Mouse (Mus musculus): ENCODE measurements around the gene Naaladl2. TPM values are rescaled to one million over a fixed set of nuclear protein-coding genes. Genes with fewer than 3 reads are reported as not detected.

The Naaladl2 gene
- polyA plus RNA-seq, 1 experiment, result 0.06 TPM

DNA sequence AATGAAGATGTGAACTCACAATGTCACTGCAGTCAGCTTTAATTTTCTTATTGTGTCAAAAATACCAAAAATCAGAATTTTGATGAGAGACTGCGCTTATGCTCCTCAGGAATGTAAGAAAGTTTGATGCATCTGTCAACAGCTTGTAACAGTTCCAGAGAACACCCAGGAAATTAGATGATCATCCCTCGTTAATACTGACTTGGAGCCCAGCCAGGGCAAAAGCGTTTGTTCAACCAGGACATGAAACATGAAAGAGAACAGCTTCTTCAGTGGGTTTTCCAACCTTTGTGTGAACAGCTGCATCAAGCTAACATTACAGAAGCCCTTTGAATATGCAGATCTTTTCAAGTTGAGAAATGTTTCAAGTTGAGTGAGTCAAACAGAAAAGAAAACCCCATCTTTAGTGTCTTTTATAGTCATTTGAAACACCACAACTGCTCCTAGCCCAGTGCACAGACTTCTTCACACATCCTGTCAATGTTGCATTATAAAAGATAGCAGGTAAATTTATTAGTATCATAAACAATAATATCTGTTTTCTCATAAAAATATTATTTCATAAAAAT, 424.8 kb downstream of the Naaladl2 start:
- no peak for DNase-seq (ENCODE audit: low read depth, low spot score)
- WGBS, result 49% methylated on average over 3 of the region's 3 CpGs

DNA sequence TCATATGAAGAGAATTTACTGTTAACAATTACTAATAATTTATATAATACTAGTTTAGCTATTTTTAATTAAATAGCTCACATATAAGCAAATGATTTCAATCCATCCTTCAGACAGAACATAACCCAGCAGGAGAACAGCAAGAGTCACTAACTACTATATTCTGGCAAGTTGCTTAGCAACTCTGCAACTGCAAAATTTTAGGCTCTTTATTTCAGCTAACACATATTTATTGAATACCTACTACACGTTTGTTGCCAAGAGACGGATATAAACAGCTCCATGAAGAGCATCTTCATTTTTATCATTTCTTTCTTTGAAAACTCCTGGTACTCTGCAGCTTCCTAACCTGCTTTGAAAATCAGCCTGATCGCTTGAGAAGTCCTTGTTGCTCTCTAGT, 429.3 kb downstream of the Naaladl2 start:
- WGBS, result 75% methylated on average over 3 of the region's 3 CpGs
- no peak for DNase-seq (ENCODE audit: low read depth, low spot score)

DNA sequence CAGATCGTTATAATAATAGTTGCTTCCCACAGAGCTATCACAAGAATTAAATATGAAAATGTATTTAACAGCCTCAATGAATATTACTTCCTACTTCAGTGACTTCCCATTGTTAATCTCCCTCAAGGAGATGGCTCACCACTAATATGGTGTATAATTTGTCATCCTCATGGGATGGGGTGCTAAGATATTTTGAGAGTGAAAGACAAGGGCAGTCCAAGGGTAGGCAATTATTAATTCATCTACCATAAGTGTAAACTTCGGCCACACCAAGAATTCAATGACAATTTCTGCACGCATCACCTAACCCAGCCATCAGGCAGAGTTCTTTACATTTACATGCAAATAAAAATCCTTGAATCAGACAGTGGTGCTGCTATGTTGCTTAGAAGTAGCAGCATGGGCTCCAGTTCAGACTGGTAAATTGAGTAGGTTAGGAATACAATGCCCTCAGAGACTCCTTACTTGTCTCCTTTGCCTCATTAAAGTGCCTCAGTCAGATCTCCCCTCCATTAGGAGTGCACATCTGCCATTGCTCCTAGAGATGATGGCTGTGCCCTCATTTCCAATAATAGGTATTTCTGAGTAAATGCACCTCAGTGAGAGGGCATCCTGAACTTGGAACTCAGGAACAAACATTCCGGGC, 438.2 kb downstream of the Naaladl2 start:
- DNase-seq (ENCODE audit: low read depth, low spot score), result no peak
- WGBS, result 85% methylated on average over 4 of the region's 4 CpGs

DNA sequence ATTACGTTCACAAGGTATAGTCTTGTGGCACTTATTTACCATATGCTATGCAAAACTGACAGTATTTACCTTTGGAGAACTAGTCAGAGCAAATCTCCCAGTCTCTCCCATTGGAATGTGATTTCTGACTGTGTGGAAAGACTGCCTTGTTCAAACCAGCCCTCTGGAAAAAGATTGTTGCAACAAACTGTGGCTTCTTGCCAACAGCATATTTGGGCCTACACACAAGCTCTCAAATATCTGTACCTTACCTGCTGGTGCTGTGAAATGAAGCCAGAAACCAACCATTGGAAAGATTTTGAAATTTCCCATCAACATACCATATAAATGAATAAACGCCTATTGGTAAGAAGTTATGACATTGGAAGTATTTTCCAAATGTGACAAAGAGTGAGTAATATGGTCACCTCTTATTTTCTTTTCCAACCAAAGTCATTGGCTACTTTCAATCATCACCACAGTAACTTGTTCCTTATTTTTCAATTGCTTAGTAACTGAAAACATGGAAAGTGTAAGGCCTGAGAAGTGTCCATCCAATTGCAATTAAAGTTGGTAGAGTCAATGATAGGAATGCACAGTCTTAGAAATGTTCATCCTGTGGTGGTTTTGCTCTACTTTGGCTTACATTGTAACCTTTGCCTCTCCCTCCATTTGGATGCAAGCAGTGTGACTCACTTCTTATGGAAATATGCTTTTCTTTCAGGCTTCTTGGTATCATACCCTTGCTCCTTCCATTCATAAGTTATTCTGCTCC, 453.7 kb downstream of the Naaladl2 start:
- DNase-seq (ENCODE audit: low read depth, low spot score), result no peak
- WGBS, result 84% methylated on average over 2 of the region's 2 CpGs

DNA sequence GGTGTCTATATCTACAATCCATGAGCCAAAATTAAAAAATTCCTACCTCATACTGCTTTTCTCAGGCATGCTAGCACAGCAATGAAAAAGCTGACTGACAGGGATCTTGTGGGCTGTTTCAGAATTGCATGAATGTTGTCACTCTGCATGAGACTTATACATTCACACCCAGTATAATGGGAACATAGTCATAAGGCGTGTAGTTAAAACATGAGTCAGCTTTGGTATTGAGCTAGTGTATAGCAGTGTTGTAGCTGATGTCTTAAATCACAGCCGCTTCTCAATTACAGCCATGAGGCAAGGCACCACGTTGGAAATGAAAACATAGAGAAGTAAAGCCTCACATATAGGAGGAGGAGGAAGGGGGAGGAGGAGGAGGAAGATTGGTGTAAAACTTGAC, 473.6 kb downstream of the Naaladl2 start:
- WGBS, result 51% methylated on average over 3 of the region's 3 CpGs
- DNase-seq (ENCODE audit: low read depth, low spot score), result no peak

DNA sequence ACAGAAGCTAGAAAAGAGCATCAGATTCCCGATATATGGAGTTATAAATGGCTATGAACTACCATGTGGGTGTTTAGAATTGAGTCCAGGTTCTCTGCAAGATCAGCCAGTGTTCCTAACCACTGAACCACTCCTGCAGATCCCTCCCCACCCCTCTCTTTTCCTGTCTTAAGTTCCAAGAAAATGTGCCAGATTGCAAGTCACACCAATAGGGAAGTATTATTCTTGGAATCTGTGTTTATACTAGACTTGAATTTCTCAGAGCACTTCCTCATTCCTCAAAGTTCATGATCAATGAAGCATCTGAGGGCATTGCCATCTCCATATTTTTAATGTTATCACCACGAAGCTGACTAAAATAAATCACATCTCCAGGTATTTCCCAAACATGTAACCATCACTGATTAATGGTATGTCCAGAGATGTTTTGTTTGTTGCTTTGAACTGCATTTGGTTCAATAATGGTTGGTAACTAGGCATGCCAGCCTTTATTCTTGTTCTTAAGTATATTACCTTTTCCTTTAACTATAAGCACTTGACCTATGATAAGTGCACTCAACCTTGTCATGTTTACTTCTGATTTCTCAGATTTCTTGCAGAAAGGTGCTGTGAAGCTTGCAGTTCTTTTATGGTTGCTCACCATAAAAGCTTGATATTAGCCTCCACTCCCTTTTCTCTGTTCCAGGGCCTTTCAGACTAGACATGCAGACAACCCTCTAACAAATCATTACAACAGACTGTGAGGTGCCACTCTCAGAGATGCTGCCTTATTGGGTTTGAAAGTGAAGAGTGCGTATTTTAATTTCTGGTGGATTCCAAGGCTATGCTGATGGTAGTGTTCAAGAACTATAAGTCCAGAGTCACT, 475.8 kb downstream of the Naaladl2 start:
- 61% methylated on average over 3 of the region's 3 CpGs for WGBS

DNA sequence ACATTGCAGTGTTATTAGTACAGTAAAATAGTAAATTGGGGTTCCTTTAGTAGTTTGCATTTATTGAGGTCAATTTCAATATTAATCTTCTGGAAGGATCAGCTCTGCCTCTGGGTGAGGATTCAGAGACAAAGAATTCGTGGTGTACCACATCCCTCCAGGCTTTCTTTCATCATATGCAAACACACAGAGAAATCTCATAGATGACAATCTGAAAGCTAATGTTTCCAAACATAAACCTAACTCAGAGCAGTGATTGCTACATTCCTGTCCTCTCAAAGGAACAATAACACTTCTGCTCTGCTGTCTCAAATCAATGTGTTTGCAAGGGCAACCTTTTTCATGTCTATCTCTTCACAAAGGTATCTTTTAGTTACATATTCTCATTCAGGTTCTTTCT, 478.7 kb downstream of the Naaladl2 start:
- DNase-seq (ENCODE audit: low read depth, low spot score), result no peak
- 79% methylated on average over 1 of the region's 1 CpGs for whole genome bisulfite sequencing

More for the DNA sequence above, 475.8 kb downstream of the Naaladl2 start:
- no peak for DNase-seq (ENCODE audit: low read depth, low spot score)

DNA sequence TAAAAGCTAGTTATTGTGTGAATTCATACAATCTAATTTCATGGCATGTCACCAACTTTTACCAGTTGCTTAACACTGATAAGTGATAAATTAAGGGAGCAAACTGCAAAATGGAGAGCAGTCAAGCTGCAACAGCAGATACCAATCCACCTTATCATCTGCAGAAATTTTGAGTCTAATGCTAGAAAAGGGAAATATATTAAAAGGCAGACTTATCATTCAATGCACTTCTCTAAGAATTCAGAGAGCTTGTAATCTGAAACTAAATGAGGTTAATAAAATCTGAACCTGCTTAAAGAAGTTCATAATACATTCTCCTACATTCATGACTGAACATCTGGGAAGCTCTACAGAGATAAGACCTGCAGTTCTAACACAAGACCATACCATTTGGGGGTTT, 480.3 kb downstream of the Naaladl2 start:
- DNase-seq (ENCODE audit: low read depth, low spot score), result no peak

DNA sequence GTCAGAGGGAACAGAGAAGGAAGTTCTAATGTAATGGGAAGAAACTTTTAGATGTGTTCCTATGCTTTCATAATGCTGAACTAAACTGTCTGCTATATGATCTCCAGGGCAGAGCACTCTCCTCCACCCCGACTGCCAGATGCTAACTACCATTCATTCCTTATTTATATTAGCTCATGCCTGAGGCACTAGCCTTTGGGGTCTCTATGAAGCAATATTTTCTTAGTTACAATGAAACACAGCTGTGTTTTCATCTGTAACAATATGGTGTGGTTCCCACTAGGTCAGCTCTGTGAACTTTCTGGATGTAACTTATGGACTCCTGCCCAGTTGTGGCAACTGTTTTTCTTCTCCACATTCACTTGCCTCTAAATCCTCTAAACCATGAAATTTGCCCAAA, 514.0 kb downstream of the Naaladl2 start:
- 44% methylated on average over 1 of the region's 1 CpGs for WGBS
- DNase-seq (ENCODE audit: low read depth, low spot score), result no peak

DNA sequence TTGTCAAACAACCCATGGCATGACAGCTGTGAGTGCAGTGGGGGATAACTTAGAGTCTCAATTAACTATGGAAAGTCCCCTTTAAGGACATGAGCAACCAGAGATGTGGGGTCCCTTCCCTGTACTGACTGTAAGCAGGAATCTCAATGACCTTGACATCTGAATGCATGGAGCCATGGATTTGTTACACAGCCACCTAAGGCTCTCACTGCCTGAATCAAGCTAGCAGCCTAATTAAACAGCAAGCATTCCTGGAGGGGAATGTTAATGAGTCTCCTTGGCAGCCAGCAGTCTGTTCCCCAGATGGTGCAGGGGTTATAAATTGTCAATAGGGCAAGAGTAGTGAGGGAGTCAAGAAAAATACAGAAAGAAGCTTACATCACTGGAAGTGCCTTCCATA, 538.6 kb downstream of the Naaladl2 start:
- no peak for DNase-seq (ENCODE audit: low read depth, low spot score)

DNA sequence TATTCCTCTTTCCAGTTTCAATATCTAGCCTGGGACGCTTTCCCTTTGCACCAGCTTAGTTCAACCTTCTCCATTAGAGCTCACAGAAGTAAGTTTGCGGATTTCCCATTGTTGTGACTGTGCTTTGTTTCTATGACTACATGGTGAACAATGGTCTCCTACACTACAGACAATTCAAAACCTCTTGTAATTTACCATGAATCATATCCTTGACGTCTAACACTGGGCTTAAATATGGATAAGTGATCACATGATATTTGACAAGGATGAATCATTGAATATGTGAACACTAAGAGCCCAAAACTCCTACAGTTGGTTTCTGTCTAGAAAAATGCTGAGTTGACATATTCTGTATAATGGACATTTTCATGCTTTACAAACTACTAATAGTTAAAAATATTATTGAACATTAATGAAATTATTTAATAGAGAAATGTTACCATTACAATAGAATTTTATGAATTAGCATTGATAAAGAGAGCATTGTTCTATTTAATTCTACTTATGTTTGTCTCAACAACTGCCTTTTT, 539.2 kb downstream of the Naaladl2 start:
- WGBS, result 69% methylated on average over 3 of the region's 3 CpGs

DNA sequence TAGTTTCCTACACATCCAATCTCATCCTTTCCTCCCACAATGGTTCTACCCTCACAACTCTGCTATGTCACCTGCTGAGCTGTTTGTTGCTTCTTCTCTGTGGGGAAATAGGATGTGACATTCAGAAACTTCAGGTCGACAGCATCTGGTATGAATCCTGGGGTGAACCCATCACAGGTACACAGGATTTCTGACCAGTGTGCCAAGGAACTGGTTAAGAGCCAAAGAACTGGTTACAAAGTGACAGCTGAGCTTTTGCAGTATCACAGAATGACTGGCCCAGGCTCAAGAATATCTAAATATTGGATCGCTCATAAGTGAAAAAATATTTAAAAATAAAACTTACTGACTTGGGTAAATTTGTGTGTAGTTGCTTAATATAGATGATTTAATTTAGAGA, 548.6 kb downstream of the Naaladl2 start:
- WGBS, result 74% methylated on average over 2 of the region's 2 CpGs
- no peak for DNase-seq (ENCODE audit: low read depth, low spot score)

More for the DNA sequence above, 539.2 kb downstream of the Naaladl2 start:
- no peak for DNase-seq (ENCODE audit: low read depth, low spot score)

DNA sequence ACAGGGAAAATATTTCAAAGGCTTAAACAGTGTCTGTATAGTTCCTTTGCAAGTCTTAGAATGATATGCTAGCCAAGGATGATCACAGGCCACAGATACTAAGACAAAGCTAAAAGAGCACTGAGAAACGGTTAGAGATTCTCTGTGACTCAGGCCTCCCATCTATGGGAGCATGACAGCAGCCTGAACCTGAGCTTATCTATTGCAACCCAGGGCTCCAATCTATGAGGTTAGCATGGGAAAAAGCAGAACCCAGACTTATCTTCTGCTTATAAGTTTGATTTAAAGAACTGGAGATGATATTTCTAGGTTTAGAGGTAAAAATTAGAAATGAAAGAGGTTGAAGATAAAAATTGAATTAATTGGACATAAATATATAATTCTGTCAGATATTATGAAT, 587.4 kb downstream of the Naaladl2 start:
- no peak for DNase-seq (ENCODE audit: low read depth, low spot score)

DNA sequence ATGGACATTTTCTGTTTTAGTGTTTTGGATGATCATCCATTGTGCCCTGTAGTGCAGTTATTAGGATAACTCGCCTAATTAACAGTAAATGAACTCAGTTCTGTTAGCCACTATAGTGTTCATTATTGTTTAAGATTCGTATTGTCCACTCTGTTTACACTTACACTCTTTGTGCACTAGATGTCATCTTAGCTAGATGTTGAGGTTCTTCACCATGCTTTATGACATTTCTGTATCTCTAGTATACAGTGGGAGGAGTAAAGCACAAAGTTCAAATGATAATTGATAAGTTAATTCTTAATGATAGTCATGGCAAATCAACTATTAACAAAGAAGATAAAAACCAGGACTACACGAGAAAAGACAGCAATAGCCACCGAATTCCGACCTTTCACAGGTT, 590.4 kb downstream of the Naaladl2 start:
- WGBS, result 79% methylated on average over 5 of the region's 5 CpGs
- no peak for DNase-seq (ENCODE audit: low read depth, low spot score)

More for the DNA sequence above, 587.4 kb downstream of the Naaladl2 start:
- WGBS, result 82% methylated on average over 1 of the region's 1 CpGs

DNA sequence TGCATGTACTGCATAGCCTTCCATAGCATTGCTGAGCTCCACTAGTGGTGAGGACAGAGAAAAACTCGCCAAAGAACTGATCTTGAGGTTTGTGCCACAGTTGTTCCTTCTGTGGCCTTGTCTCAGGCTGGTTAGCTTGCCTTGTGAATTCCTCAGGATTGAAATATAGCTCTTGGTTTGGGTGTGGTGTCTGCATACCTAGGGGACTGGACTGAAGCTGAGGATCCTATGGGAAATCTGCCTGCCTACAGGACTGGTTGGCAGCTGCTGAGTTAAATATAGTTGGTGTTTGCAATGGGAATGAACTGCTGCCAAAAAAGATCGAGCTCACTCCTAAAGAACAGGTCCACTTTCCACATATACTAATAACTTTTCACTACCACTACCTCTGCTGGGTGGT, 591.4 kb downstream of the Naaladl2 start:
- 62% methylated on average over 2 of the region's 2 CpGs for WGBS
- no peak for DNase-seq (ENCODE audit: low read depth, low spot score)

DNA sequence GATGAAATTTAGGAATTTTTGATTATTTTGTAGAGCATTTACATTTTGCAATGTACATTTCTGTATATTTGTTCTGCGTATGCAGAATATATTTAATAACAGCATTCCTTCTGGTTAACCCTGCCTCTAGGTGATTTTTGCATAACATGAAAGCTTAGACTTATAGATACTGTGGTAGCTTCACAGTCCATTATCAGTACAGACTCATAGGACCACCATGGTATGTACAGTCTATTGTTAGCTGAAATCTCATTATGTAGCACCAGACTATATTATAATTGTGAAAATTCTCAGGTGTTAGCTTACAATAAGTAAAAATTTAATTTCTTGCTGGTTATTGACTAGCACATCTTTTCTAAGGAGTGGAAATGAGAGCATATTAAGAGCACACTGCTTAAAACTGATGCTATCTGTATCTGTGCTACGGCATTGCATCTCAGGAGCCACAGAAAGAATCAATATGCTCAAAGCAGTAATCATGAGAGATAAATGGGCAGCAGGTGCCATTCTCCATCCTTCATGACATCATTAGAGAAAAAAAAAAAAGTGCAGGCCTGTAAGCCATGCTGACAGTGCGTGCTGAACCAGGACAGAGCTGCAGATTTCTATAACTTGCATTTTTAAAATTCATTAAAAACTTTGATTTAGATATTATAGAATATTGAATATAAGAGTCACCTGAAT, 610.1 kb downstream of the Naaladl2 start:
- WGBS, result 94% methylated on average over 3 of the region's 3 CpGs

DNA sequence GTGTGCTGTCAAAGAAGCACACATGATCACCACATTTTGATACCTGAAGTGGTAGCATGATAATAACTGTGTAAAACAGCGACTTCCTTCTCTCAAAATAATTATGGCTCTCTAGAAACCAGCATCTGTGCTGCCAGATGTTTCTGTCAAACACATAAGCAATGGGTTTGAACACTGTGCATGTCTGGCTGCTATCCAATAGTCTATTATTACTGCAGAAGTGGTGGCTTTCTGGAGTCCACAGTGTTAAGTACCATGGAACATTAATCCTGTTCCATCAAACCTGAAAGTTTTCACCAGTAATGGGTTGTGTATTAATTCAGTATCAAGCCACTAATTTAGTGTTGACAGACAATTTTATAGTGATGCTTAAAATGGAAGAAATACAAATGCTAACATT, 629.1 kb downstream of the Naaladl2 start:
- WGBS, result 33% methylated on average over 1 of the region's 1 CpGs
- DNase-seq (ENCODE audit: low read depth, low spot score), result no peak

More for the DNA sequence above, 610.1 kb downstream of the Naaladl2 start:
- DNase-seq (ENCODE audit: low read depth, low spot score), result no peak

DNA sequence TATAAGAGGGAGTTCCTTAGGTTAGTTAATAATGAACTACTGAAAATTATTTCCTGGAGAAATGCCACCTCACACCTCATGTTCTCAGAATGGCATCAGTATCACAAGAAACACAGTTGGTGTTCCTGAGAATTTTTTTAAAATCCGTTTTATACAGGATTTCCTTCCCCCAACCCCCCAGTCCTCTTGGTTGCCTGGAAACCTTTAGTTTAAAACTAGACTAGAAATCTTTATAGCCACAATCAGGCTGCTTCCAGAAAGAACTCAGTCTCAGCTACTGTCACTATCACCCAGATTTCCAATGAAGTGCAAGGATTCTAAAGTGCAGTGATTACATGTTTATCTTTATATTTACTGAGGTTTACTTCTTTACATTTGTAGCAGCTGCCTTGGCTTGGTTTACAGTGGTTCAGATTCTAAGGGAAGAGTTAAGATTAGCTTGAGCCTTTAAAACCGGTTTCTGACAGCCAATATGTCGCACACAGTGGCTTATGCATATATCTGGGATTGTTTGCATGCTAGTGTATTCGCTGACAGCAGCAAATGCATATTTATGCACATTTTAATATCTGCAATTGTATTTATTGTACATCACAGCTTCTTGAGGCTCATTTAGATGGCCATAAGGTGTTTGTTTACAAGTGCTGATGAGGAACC, 657.5 kb downstream of the Naaladl2 start:
- 57% methylated on average over 4 of the region's 4 CpGs for WGBS
- DNase-seq (ENCODE audit: low read depth, low spot score), result no peak

DNA sequence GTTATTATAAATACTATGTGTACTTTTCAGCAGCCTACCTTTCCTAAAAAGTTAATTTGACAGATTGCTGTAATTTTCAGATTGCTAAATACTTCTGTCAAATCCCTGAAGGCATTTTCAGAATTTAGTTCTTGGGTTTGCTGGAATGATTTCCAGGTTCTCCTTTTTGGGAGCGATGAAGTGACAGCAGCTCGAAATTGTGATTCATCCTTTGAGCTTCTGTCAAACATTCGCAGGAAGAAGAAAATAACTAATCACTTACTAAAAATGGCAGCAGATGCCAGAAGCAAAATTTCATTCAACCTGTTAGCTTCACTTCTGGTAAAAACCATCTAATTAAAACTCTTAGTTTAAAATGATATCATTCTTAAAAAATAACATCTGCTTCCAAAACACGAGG, 680.1 kb downstream of the Naaladl2 start:
- DNase-seq (ENCODE audit: low read depth, low spot score), result no peak
- WGBS, result 88% methylated on average over 4 of the region's 4 CpGs
